Mouse (Mus musculus) macrophage (primary cell): ENCODE data around the gene Amfr. TPM values are rescaled to one million over a fixed set of nuclear protein-coding genes. Genes with fewer than 3 reads are reported as not detected.
A peak's percentile ranks its signal among the peaks of the same experiment; 100 is the strongest.
"Not testable (repeated sequence)": the region's sequence is repeated elsewhere in the genome, so short reads cannot be mapped to it uniquely, and the experiment has no call there.

ENCODE experiments used
- H3K27ac ChIP-seq: fragments of 350-480 bp; formaldehyde crosslinking; 2 replicates; pipeline ENCODE4 v1.9.0; 2021
- H3K36me3 ChIP-seq: fragments of 350-480 bp; formaldehyde crosslinking; 2 replicates; pipeline ENCODE4 v1.9.0; 2021; ENCODE audit errors: inconsistent target
- H3K4me3 ChIP-seq: fragments of 350-480 bp; formaldehyde crosslinking; 2 replicates; pipeline ENCODE4 v1.9.0; 2021; ENCODE audit errors: inconsistent target
- H3K79me2 ChIP-seq: fragments of 350-480 bp; formaldehyde crosslinking; 2 replicates; pipeline ENCODE4 v1.9.0; 2021; ENCODE audit errors: inconsistent target
- WGBS: methylation state at CpG from one replicate; pipeline ENCODE4 v1.1.7; 2026; ENCODE audit warnings: inconsistent platforms; ENCODE audit not compliant: missing documents; 5-methylcytosine and 5-hydroxymethylcytosine counted together
- polyA plus RNA-seq: library from polyadenylated mRNA; stranded (reverse); fragments of 250-400 nt; gene quantifications from 3 replicates; pipeline ENCODE4 v1.2.4, GENCODE M21; 2018; ENCODE audit warnings: inconsistent platforms
- total RNA-seq, 78 experiments: library from RNA; depleted of rRNA; stranded (reverse); fragments of 250-400 nt; gene quantifications; 1 replicate in 9 of 78; 2 replicates in 24 of 78; 3 replicates in 43 of 78; 4 replicates in 2 of 78; pipeline ENCODE4 v1.2.4; 2018; ENCODE audit warnings: inconsistent platforms in 56 of 78

The Amfr gene
- 10 to 100 TPM; 11.5 to 63.9 (median 25.2) TPM for total RNA-seq (2018; cell fraction: chromatin; rRNA removed)
- total RNA-seq (2018; cell fraction: cytosol; rRNA removed): 100 to 1,000 TPM in 9 of 26 experiments, 10 to 100 TPM in 17; 56.5 to 118 (median 95.1) TPM
- 100 to 1,000 TPM in 1 of 26 experiments, 10 to 100 TPM in 25; 50.8 to 104 (median 71.4) TPM for total RNA-seq (2018; cell fraction: nucleus; rRNA removed)
- polyA plus RNA-seq: 58.0 to 95.8 TPM (median 83.8 TPM) in 3 replicates

DNA sequence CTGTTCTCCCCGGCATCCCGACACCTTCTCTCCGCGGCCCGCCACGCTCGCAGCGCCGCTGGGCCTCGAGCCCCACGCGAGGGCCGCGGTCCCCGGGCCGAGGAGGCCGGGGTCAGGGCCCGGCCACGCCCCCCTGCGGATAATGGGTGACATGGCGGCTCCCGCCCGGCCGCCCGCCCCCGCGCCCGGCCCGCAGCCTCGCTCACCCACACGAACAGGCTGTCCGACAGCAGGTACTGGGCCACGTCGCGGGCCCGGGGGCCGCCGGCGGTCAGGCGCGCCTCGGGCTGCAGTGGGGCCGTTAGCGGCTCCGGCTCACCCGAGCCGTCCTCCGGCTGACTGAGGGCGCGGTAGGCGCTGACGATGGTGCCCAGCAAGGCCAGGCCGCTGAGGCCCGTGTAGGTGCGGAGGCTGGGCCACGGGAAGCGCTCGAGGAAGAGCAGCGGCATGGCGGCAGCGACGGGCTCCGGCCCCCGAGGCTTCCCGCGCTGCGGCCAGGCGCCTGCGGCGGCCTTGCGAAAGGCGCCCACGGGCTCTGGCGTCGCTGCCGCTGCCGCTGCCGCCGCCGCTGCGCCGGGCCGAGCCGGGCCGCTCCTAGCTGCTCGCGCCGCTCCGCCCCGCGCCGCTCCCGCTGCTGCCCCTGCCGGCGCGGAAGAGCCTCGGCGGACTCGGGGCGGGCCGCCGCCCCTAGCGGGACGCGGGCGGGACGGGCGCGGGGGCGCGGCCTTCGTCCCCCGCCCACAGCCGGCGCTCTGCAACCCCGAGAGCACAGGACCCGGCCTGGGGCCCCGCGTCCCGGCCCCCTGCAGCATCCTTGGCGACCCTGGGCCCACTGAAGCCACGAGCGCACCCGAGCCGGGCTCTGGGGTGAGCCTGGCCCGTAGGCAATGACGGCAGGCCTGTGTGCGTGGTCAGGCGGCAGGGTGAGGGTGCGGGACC, at the start of gene Amfr:
TSS of gene Amfr (minus strand) at position 830 of the 939 bp plus-strand sequence.
- peak within 1 kb of the TSS; percentile 65 for H3K4me3 ChIP-seq
- H3K79me2 ChIP-seq: peaks cover 44% of the 10 kb centered on the region
- peak within 1 kb of the TSS; percentile 33 for H3K27ac ChIP-seq
- WGBS: under 1% methylated on average over 77 of the region's 130 CpGs
- H3K36me3 ChIP-seq: no peaks in the 10 kb centered on the region

DNA sequence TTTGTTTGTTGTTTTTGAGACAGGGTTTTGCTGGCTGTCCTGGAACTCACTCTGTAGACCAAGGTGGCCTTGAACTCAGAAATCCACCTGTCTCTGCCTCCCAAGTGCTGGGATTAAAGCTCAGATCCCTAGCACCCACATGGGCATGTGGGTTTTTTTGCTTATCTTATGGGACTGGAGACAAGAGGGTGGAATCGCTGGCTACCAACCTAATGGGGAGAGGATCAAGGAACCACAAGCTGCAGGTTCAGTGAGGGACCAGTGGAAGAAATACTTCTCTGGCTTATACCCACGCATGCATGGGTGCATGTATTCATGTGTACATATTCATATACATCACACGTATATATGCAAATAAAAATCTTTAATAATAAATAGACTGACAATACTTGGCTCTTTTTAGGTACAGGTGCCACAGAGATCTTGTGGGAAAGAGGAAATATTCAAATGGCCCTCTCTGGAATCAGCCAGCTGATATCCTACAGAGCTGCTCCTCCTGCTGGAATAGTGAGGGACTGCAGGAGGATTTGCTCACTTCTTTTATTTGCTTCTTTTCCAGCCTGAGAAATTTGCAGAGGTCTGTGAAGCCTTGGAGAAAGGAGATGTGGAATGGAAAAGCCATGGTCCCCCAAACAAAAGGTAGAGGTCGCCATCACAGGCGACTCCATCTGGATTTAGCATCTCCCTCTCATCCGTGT, 44.7 kb upstream of the Amfr start:
- H3K4me3 ChIP-seq: no peak overlapping the region
- H3K36me3 ChIP-seq: peaks cover 39% of the 10 kb centered on the region
- 77% methylated on average over 6 of the region's 6 CpGs for WGBS

DNA sequence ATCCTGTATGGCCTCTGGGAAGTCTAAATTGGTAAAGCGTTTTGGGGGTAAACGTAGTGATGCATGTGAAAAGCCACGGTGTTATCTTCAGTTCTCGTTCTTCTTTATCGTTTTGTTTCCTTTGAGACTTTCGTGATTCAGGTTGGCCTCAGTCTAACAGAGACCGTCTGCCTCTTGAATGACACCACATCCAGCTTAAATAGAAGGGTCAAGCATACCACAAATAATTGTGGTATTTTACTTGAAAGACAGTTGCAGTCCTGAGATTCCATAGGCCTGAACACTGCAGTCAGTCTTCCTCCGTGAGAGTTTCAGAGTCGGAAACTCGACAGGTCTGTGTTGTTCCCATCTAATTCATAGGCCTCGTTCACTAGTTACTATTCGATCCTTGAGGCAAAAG, 40.1 kb upstream of the Amfr start:
- WGBS: 95% methylated on average over 12 of the region's 12 CpGs
- Histone ChIP-seq H3K79me2 (no peaks in the 10 kb centered on the region), H3K27ac (no peak overlapping the region), H3K4me3 (no peak overlapping the region), H3K36me3 (peaks cover 29% of the 10 kb centered on the region)

More for the DNA sequence above, 44.7 kb upstream of the Amfr start:
- no peaks in the 10 kb centered on the region for H3K79me2 ChIP-seq
- no peak overlapping the region for H3K27ac ChIP-seq

DNA sequence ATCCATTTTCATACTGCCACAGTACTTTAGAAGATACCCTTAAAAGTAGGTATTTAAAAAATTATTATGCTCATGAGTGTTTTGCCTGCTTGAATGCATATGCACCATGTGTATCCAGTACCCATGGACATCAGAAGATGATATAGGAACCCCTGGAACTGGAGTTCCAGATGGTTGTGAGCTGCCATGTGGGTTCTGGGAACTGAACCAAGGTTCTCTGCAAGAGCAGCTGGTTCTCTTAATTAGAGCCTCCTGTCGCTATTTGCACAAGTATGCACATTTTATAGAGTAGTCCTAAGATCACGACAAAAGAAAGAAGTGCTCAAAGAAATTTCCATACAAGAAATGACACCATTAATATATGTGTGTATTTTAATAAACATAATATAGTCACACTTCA, 35.2 kb upstream of the Amfr start:
- no peak overlapping the region for H3K27ac ChIP-seq
- no peaks in the 10 kb centered on the region for H3K79me2 ChIP-seq
- H3K4me3 ChIP-seq: no peak overlapping the region
- peaks cover 7% of the 10 kb centered on the region for H3K36me3 ChIP-seq
- 82% methylated on average over 2 of the region's 2 CpGs for WGBS

DNA sequence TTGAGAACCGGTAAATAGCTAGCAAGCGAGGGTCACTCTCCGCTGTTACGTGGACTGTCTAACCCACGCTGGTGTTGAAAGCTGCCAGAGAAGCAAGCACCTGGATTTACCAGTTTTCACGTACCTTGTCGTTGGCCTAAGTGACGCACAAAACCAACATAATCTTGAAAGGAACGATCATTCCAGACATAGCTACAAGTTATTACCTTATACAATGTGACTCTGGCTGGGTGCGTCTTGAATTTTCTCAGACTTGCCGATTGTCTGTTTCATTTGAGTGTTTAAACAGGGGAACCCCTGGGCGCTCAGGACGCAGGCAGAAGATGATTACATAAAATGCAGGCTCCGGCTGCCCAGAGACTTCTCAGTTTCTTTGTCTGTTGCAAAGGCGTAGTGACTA, 25.2 kb upstream of the Amfr start:
- peak overlapping the region; percentile 25; the same call in 1 of the 2 replicates for H3K27ac ChIP-seq
- no peaks in the 10 kb centered on the region for H3K36me3 ChIP-seq
- peak overlapping the region; percentile 91 for H3K4me3 ChIP-seq
- 4% methylated on average over 15 of the region's 15 CpGs for WGBS
- peaks cover 38% of the 10 kb centered on the region for H3K79me2 ChIP-seq

DNA sequence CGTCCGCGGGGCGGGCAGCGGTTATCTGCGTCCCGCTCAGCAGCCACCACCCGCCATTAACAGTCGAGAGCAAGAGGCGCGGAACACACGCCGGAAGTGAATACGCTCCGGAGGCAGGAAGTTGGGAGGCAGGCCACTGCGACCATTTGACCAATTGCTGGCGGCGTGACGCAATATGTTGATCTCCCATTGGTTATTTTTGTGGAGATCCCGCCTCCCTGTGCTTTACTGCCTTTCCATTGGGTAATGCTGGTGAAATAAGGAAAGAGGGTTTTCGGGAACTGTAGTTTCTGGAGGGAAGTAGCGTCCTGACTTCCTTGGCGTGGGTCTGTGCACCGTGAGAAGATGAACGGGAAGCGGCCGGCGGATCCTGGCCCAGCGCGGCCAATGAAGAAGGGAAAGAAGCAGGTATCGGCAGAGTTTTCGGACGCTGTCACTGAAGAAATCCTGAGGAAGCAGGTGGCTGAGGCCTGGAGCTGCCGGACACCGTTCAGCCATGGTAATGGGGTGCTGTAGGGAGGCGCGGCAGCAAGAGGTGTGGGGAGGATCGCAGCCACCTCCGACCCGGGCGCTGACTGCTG, 24.4 kb upstream of the Amfr start, which contains the start of the genes Nudt21 and Ogfod1:
TSS of gene Nudt21 (minus strand) at position 88 of the 581 bp plus-strand sequence.
TSS of gene Ogfod1 (plus strand) at position 255 of the 581 bp plus-strand sequence.
- Histone ChIP-seq H3K27ac (peak within 1 kb of the TSS; percentile 36), H3K36me3 (no peaks in the 10 kb centered on the region), H3K4me3 (peak within 1 kb of the TSS; percentile 91), H3K79me2 (peaks cover 45% of the 10 kb centered on the region)
- under 1% methylated on average over 38 of the region's 41 CpGs for whole genome bisulfite sequencing

DNA sequence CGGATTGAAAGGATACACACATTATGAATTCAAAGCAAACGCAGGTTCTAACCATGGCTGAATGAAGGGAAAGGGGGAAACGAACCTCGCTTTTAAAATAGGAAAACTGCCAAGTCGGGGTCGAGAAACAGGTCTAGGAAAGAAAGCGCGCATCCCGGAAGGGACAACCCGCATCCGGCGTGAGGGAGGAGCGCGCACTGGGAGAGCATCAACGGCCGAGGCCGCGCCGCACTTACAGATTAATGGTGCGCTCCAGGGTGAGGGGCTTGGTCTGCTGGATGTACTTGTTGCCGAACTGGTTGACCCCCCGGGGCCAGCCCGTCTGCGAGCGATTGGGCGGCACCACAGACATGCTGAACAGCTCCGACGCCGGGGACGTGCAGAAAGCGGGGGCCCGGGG, 23.9 kb upstream of the Amfr start:
- H3K27ac ChIP-seq: peak overlapping the region; percentile 36
- H3K36me3 ChIP-seq: not testable (repeated sequence)
- H3K4me3 ChIP-seq: peak overlapping the region; percentile 91
- peaks cover 50% of the 10 kb centered on the region for H3K79me2 ChIP-seq
- WGBS: 0% methylated on average over 14 of the region's 32 CpGs

DNA sequence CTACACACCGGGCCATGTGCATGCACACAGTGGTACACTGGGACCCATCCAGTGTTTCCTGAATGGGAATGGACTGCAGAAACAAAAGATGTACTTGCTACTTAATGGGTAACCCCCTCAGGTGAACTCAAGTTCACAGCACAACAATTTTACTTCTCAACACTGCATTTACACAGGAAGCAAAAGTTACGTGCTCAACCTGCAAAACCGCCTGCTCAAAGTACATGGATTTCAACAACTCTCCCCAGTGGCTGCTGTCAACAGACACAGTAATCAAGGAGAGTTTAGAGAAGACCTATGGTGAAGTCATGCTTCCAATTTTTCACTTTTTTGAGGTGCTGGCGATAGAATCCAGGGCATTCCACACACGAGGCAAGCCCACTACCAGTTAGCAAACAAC, 22.6 kb upstream of the Amfr start:
- H3K4me3 ChIP-seq: no peak overlapping the region

DNA sequence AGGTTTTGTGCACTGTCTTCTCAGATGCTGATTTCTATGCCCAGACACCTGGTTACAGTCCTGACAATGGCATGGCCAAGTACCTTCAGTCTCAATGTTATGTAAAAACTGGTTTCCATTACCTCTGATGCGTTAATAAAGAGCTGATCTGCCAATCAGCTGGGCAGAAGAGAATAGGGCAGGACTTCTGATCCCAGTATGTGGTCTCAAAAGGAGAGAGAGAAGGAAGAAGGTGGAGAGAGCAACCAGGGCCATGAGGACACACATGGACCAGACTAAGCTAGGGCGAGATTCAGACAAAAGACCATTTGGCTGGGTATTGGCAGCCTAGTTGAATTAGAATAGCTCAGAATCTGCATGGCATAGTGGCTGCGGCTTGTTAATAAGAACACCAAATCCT, 21.0 kb upstream of the Amfr start:
- H3K27ac ChIP-seq: no peak overlapping the region
- 88% methylated on average over 3 of the region's 3 CpGs for WGBS
- H3K4me3 ChIP-seq: no peak overlapping the region
- H3K36me3 ChIP-seq: peaks cover 25% of the 10 kb centered on the region
- peaks cover 64% of the 10 kb centered on the region for H3K79me2 ChIP-seq

More for the DNA sequence above, 22.6 kb upstream of the Amfr start:
- peaks cover 13% of the 10 kb centered on the region; the same call in 1 of the 2 replicates for H3K36me3 ChIP-seq
- WGBS: 74% methylated on average over 5 of the region's 5 CpGs
- H3K79me2 ChIP-seq: peaks cover 64% of the 10 kb centered on the region
- H3K27ac ChIP-seq: no peak overlapping the region

DNA sequence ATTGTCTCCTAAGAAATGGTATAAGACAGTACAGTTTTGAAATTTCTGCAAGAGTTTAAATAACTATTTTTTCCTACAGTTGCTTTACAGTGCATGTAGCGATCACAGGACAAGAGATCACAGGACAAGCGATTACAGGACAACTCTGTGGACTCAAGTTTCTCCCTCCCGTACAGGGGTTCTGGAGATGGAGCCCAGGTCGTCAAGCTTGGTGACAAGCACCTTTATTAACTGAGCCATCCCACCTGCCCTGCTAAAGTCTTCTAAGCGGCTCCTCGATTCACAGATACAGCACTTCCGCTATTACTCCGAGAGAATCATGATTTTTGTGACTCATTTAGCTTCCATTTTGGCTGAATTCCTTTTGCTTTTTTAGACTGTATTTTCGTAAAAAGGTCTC, 17.1 kb upstream of the Amfr start:
- H3K36me3 ChIP-seq: peaks cover 57% of the 10 kb centered on the region
- WGBS: 95% methylated on average over 9 of the region's 9 CpGs
- H3K79me2 ChIP-seq: peaks cover 45% of the 10 kb centered on the region
- no peak overlapping the region for H3K4me3 ChIP-seq
- H3K27ac ChIP-seq: no peak overlapping the region

DNA sequence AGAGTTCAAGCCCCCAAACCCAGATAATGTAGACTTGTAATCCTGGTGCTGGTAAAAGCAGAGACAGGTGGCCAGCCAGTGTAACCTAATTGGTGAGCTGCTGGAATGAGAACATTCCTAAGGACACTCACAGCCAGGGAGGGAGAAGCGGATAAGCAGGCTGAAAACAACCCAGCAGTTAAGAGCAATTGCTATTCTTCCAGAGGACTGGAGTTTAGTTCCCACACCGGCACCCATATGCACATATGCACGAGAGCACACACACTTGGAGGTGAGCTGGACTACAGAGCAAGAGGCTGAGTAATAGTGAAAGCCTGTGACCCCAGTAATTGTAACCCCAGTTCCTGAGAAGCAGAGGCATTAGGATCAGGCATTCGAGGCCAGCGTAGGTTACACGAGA, 11.3 kb upstream of the Amfr start:
- H3K27ac ChIP-seq: no peak overlapping the region
- peaks cover 58% of the 10 kb centered on the region for H3K36me3 ChIP-seq
- 96% methylated on average over 6 of the region's 6 CpGs for WGBS
- H3K79me2 ChIP-seq: no peaks in the 10 kb centered on the region
- no peak overlapping the region for H3K4me3 ChIP-seq

DNA sequence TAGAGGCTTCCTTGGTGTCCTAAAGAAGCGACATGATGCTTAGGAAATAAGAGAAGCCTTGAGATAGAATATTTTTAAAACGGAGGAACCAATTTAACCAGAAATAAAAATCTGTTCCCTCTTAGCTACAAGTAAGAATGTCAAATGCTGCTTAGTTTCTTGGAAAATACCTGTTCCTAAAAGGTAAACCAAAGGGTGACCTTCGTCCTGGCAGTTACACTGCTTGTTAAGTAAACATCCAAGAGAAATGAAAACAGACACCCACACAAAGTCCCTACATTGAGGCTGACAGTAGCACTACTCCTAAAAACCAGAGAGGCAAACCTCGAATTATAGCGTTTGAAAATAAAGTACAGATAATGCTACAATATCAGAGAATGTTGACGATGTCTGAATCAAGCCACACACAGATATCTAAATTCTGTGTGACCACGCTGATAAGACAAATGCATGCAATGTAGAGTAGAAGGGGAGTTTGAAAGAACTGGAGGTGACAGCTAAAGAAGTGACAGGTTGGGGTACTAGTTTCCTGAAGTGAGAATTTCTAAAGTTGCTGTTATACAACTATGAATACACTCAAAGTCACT, 477 bp upstream of the Amfr start:
- Histone ChIP-seq H3K4me3 (peak overlapping the region; percentile 24), H3K36me3 (no peaks in the 10 kb centered on the region), H3K27ac (no peak overlapping the region), H3K79me2 (peaks cover 35% of the 10 kb centered on the region)
- 37% methylated on average over 7 of the region's 7 CpGs for WGBS

DNA sequence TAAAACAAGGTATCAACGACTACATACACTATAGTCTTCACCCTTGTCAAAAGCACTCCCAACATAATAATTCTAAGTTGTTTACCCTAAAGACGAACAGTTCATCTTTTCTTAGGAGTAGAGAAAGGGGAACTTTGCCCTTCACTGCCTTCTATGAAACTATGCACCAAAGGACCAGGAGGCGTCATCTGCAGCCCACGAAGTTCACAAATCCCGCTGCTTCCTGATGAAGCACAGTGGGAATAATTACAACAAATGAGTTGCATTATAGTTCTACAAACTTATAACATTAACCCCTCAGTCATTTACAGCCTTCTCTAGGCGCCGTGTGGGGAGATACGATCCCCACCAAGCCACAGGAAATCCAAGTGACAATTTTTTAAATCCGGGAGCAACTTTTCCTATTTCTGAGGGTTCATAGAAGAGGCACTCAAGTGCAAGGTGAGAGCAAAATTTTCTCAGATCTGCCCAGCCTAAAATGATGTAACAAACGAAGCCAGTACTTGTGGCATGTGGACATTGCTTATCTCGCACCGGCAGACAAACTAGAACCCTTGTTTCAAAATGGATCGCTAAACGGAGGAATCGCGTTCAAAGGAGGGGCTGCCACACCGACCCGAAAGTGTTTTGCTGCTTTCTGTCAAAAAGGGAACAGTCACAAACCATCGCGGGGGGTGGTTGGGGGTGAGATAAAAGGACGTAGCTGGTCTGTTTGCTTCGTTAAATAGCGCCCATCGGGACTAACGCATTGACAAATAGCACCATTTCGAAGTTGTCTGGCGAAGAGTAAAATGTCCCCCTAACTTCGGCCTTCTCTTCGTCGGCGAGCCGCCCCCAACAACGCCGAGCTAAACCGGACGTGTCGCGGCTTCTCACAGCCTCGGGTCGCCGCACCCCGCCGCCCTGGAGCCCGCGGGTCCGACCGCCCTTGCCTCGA, 1.3 kb downstream of the Amfr start:
- peaks cover 53% of the 10 kb centered on the region for H3K79me2 ChIP-seq
- peak overlapping the region; percentile 65 for H3K4me3 ChIP-seq
- under 1% methylated on average over 48 of the region's 48 CpGs for WGBS
- peak overlapping the region; percentile 33 for H3K27ac ChIP-seq
- H3K36me3 ChIP-seq: no peaks in the 10 kb centered on the region
